Mouse (Mus musculus) lung, embryonic 15.5 days (tissue): ENCODE data around the gene Exoc3l2. TPM values are rescaled to one million over a fixed set of nuclear protein-coding genes. Genes with fewer than 3 reads are reported as not detected.

Experiments
- ATAC-seq: fragments of 200-750 bp; cut with Nextera tagmentation; 2 replicates; pipeline ENCODE4 v1.8.0; 2017; ENCODE audit warnings: moderate number of reproducible peaks, borderline replicate concordance; ENCODE audit not compliant: low FRiP score, low TSS enrichment; ENCODE audit errors: extremely low read depth
- H3K27ac ChIP-seq: fragments of 300-500 bp; sonication (generic); 2 replicates; pipeline ENCODE4 v1.5.1; 2015; ENCODE audit warnings: moderate library complexity, mild to moderate bottlenecking, inconsistent platforms
- H3K27me3 ChIP-seq: fragments of 300-500 bp; sonication (generic); 2 replicates; pipeline ENCODE4 v1.6.1; 2015; ENCODE audit warnings: inconsistent platforms
- H3K36me3 ChIP-seq: fragments of 300-500 bp; sonication (generic); 2 replicates; pipeline ENCODE4 v1.6.1; 2015; ENCODE audit warnings: inconsistent platforms
- H3K4me1 ChIP-seq: fragments of 300-500 bp; sonication (generic); 2 replicates; pipeline ENCODE4 v1.6.1; 2015; ENCODE audit warnings: inconsistent platforms
- H3K4me2 ChIP-seq: fragments of 300-500 bp; sonication (generic); 2 replicates; pipeline ENCODE4 v1.6.1; 2015; ENCODE audit warnings: inconsistent platforms, mild to moderate bottlenecking, moderate library complexity
- H3K4me3 ChIP-seq: fragments of 300-500 bp; sonication (generic); 2 replicates; pipeline ENCODE4 v1.5.1; 2015; ENCODE audit warnings: mild to moderate bottlenecking, inconsistent platforms
- H3K9ac ChIP-seq: fragments of 300-500 bp; sonication (generic); 2 replicates; pipeline ENCODE4 v1.6.1; 2015; ENCODE audit warnings: inconsistent platforms
- H3K9me3 ChIP-seq: fragments of 300-500 bp; sonication (generic); 2 replicates; pipeline ENCODE4 v1.6.1; 2016; ENCODE audit warnings: inconsistent platforms
- WGBS: fragments of 180-500 bp; shearing (Covaris S2); methylation state at CpG from one replicate; pipeline ENCODE4 v1.1.7; 2015; 5-methylcytosine and 5-hydroxymethylcytosine counted together
- polyA plus RNA-seq: library from polyadenylated mRNA; unstranded; fragments of >200 nt; fragmentation: Nextera tagmentation; extraction: Ambion mirVana; gene quantifications from 2 replicates; pipeline ENCODE4 v1.2.1, GENCODE M21; 2015

Gene Exoc3l2
- polyA plus RNA-seq, 1 experiment from 2014 or later = 1.4 TPM

GRCm38 (mm10) chr7:19432475-19432874, 30.7 kb upstream of the Exoc3l2 start:
- H3K9ac ChIP-seq = no peak overlapping the region
- no peaks in the 10 kb centered on the region for H3K9me3 ChIP-seq
- 96% methylated on average over 2 of the region's 2 CpGs for WGBS
- H3K4me2 ChIP-seq = no peak overlapping the region
- peaks cover 97% of the 10 kb centered on the region for H3K36me3 ChIP-seq
- ATAC-seq = no peak
- no peak overlapping the region for H3K4me3 ChIP-seq
- no peak overlapping the region for H3K27ac ChIP-seq
- H3K4me1 ChIP-seq = no peaks in the 10 kb centered on the region
- H3K27me3 ChIP-seq = no peaks in the 10 kb centered on the region

- no peak overlapping the region for H3K4me2 ChIP-seq
- no peaks in the 10 kb centered on the region for H3K4me1 ChIP-seq
- no peak for ATAC-seq
- 86% methylated on average over 2 of the region's 2 CpGs for WGBS
- H3K36me3 ChIP-seq = peaks cover 85% of the 10 kb centered on the region
- H3K27me3 ChIP-seq = no peaks in the 10 kb centered on the region
- H3K4me3 ChIP-seq = no peak overlapping the region
- H3K9me3 ChIP-seq = no peaks in the 10 kb centered on the region
- H3K9ac ChIP-seq = no peak overlapping the region
- H3K27ac ChIP-seq = no peak overlapping the region
Measured at GRCm38 (mm10) chr7:19436276-19436675, 26.9 kb upstream of the Exoc3l2 start.

DNA sequence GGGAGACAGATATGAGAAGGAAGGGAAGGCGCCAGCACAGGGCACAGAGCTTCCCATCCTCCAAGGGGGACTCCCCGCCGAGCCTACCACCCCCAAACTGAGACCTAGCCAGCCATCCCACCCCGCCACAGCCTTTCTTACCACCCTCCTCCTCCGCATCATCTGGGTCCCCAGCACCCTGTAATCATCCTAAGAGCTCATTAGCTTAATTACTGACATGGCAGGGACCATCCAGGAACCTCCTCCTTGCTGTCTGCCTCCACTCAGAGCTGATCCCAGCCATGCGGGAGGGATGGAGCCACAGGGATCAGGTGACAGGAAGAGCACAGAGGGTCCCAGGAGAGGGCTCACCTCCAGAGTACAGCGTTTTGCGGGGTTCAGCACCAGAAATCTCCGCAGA, 26.1 kb upstream of the Exoc3l2 start:
- Histone ChIP-seq H3K4me2 (no peak overlapping the region), H3K36me3 (peaks cover 85% of the 10 kb centered on the region), H3K27me3 (no peaks in the 10 kb centered on the region), H3K4me3 (no peak overlapping the region), H3K4me1 (no peaks in the 10 kb centered on the region), H3K9ac (no peak overlapping the region), H3K27ac (no peak overlapping the region), H3K9me3 (no peaks in the 10 kb centered on the region)
- ATAC-seq = no peak
- 87% methylated on average over 9 of the region's 9 CpGs for WGBS

DNA sequence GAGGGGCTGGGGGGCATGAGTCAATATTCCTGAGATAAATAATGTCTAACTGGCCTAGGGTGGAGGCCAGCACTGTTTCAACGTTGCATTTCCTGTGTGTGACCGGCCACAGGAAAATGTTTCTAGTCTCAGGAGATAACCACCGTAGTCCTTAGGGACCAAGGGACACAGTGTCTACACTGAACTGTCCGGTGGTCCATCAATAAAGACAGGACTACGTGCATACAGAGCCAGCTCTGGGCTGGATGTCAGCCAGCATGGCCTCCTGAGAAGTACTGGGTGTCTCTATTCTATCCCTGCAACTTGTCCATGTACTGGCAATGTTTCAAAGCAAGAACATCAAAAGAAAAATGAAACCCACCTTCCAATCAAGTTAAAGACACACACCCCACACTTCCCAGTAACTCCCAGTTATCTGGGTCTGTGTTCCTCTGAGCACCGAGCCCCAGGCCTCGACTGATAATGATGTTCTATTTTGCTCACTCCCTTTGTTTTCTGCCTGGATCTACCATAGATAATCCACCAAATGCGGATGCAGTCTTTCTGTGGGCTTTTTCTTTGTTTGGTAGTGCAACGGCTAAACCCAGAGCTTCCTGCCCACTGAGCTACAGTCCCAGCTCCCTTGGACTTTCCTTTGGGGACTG, 21.6 kb upstream of the Exoc3l2 start:
- WGBS = 64% methylated on average over 9 of the region's 9 CpGs
- Histone ChIP-seq H3K4me1 (no peaks in the 10 kb centered on the region), H3K27me3 (no peaks in the 10 kb centered on the region), H3K4me3 (no peak overlapping the region), H3K9me3 (no peaks in the 10 kb centered on the region), H3K36me3 (peaks cover 76% of the 10 kb centered on the region), H3K27ac (no peak overlapping the region), H3K9ac (no peak overlapping the region), H3K4me2 (no peak overlapping the region)
- ATAC-seq = no peak

DNA sequence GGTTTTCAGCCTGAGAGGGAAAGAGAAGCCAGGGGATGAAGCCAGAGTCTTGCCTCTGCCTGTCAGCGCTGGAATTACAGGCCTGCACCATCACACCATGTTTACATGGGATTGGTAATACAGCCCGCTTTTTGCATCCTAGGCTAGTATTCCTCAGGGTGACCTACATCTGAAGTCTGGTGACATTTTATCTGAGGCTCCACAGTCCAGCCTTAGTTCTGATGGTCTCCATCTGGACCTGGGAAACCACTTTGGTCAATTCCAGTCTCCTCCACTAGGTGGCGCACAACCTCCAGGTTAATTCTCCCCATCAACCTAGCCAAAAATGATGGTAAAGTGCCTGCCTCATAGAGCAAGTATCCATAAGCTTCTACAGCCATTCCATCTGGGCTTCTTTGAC, 19.8 kb upstream of the Exoc3l2 start:
- Histone ChIP-seq H3K36me3 (peaks cover 69% of the 10 kb centered on the region), H3K4me2 (no peak overlapping the region), H3K9me3 (no peaks in the 10 kb centered on the region), H3K27ac (no peak overlapping the region), H3K4me1 (no peaks in the 10 kb centered on the region), H3K4me3 (no peak overlapping the region), H3K9ac (no peak overlapping the region), H3K27me3 (no peaks in the 10 kb centered on the region)
- 34% methylated on average over 3 of the region's 3 CpGs for WGBS
- ATAC-seq = peak; percentile 45; the same call in 1 of the 2 replicates

DNA sequence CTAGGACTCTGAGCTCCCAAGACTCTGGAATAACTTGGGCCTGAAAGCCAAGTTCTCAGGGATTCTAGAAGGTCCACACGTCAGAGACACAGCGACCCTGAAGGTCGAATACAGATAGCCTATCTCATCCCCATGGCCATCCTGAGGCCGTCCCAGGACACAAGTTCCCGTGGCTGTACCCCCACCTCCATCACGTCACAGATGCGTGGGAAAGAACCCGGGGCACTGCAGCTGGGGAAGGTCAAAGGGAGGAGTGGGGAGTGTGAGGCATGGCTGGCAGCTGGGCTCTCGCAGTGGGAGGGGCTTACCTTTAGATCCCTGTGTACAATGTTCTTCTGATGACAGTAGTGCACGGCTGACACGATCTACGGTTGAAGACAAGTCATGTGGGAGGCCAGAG, 18.3 kb upstream of the Exoc3l2 start:
- Histone ChIP-seq H3K36me3 (peaks cover 80% of the 10 kb centered on the region), H3K4me3 (no peak overlapping the region), H3K9me3 (no peaks in the 10 kb centered on the region), H3K27me3 (no peaks in the 10 kb centered on the region), H3K4me1 (no peaks in the 10 kb centered on the region), H3K9ac (no peak overlapping the region), H3K4me2 (no peak overlapping the region), H3K27ac (no peak overlapping the region)
- ATAC-seq = no peak
- 73% methylated on average over 12 of the region's 12 CpGs for WGBS

DNA sequence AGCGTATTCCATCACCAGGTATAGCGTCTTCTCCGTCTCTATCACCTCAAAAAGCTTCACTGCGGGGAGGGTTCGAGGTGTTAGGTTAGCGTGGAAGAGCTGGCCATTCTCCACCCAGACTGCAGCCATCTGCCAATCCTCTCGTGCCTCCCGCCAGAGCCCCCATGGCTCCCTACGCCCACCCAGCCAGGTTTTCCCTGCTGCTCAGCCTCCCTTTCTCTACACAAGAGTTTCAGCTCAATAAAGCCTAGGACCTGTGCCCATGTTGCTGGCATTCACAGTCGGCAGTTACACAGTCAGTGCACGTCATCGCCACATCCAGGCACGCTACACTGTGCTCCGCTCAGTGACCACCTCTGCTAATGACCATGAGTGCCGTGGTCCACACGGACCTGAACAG, 15.4 kb upstream of the Exoc3l2 start:
- Histone ChIP-seq H3K9ac (no peak overlapping the region), H3K4me3 (no peak overlapping the region), H3K4me2 (no peak overlapping the region), H3K9me3 (no peaks in the 10 kb centered on the region), H3K4me1 (no peaks in the 10 kb centered on the region), H3K36me3 (peaks cover 74% of the 10 kb centered on the region), H3K27me3 (no peaks in the 10 kb centered on the region), H3K27ac (no peak overlapping the region)
- ATAC-seq = no peak
- WGBS = 89% methylated on average over 16 of the region's 16 CpGs

GRCm38 (mm10) chr7:19449165-19449564, 14.0 kb upstream of the Exoc3l2 start:
- Histone ChIP-seq H3K9me3 (no peaks in the 10 kb centered on the region), H3K4me2 (no peak overlapping the region), H3K4me3 (no peak overlapping the region), H3K9ac (no peak overlapping the region), H3K27ac (no peak overlapping the region), H3K4me1 (no peaks in the 10 kb centered on the region), H3K27me3 (no peaks in the 10 kb centered on the region), H3K36me3 (peaks cover 67% of the 10 kb centered on the region)
- ATAC-seq = no peak
- 74% methylated on average over 12 of the region's 12 CpGs for WGBS

GRCm38 (mm10) chr7:19455186-19455585, 7.9 kb upstream of the Exoc3l2 start:
- Histone ChIP-seq H3K4me2 (no peak overlapping the region), H3K4me1 (peaks cover 17% of the 10 kb centered on the region), H3K4me3 (no peak overlapping the region), H3K36me3 (peaks cover 24% of the 10 kb centered on the region), H3K27ac (no peak overlapping the region), H3K9me3 (no peaks in the 10 kb centered on the region), H3K9ac (no peak overlapping the region), H3K27me3 (no peaks in the 10 kb centered on the region)
- ATAC-seq = no peak
- WGBS = 90% methylated on average over 4 of the region's 4 CpGs

- no peak overlapping the region for H3K4me3 ChIP-seq
- peaks cover 17% of the 10 kb centered on the region for H3K36me3 ChIP-seq
- no peak overlapping the region for H3K9ac ChIP-seq
- no peaks in the 10 kb centered on the region for H3K9me3 ChIP-seq
- H3K4me2 ChIP-seq = no peak overlapping the region
- peaks cover 17% of the 10 kb centered on the region for H3K4me1 ChIP-seq
- 68% methylated on average over 11 of the region's 11 CpGs for WGBS
- ATAC-seq = no peak
- H3K27ac ChIP-seq = no peak overlapping the region
- H3K27me3 ChIP-seq = no peaks in the 10 kb centered on the region
Measured at GRCm38 (mm10) chr7:19455819-19456495, 7.2 kb upstream of the Exoc3l2 start.

DNA sequence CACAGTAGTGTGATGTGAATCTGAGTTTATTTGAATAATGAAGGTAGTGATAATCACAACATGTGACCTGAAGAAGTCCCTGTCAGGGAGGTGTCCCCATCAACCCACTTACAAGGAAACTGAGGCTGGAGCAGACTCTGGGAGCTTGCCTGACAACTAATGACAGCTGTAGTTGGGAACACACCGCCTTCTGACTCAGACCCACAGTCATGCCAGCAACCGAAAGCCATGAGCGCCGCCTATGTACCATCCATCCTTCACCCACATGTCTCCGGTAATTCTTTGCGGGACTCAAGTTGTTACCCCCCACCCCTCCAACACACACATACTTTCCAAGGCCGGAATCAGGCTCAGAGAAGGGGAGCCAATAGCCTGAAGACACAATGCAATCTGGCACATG, 6.5 kb upstream of the Exoc3l2 start:
- H3K36me3 ChIP-seq = peaks cover 11% of the 10 kb centered on the region
- no peak overlapping the region for H3K27ac ChIP-seq
- WGBS = 86% methylated on average over 7 of the region's 7 CpGs
- peaks cover 17% of the 10 kb centered on the region for H3K4me1 ChIP-seq
- no peaks in the 10 kb centered on the region for H3K9me3 ChIP-seq
- H3K9ac ChIP-seq = no peak overlapping the region
- no peak overlapping the region for H3K4me3 ChIP-seq
- no peak for ATAC-seq
- H3K27me3 ChIP-seq = no peaks in the 10 kb centered on the region
- peak overlapping the region; percentile 90 for H3K4me2 ChIP-seq

DNA sequence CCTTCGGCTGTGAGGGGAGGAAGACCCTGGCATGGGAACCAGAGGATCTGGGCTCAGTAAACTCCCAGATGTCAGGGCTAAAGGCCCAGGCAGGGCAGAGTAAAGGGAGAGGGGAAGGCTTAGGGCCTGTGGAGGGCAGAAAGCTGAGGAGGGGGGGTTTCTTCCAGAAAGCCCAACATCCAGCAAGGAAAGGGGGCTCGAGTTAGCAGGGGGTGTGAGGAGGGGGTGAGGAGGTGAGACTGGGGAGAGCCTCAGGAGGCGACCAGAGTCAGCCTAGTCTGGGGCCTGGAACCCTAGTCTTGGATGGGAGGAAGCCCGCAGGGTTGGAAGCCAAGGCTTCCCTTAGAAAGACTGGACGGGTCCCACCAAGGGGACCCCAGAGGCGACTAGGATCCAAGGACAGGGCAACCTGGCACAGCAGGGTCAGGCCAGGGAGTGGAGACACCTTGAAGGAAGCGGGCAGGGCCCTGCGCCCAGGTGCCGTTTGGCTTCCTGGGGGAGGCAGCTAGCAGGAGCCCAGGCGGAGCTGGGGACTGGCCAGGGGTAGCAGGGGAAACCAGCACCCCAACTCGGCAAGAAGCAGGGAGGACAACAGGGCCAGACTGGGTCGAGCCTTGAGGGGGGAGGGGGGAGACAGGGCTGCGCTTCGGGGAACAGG, 5.6 kb upstream of the Exoc3l2 start:
- H3K9ac ChIP-seq = peak overlapping the region; percentile 67
- H3K36me3 ChIP-seq = 0 out of 2 replicates have a peak, but pooled peaks cover 7% of the 10 kb centered on the region
- peak overlapping the region; percentile 90 for H3K4me2 ChIP-seq
- ATAC-seq = no peak
- H3K4me1 ChIP-seq = peaks cover 21% of the 10 kb centered on the region
- H3K4me3 ChIP-seq = peak overlapping the region; percentile 90
- peak overlapping the region; percentile 72; the same call in 1 of the 2 replicates for H3K27ac ChIP-seq
- no peaks in the 10 kb centered on the region for H3K27me3 ChIP-seq
- H3K9me3 ChIP-seq = no peaks in the 10 kb centered on the region
- WGBS = 4% methylated on average over 14 of the region's 14 CpGs
